Mouse (Mus musculus) C2C12 (cell line): ENCODE data around the gene Tmem246.

Experiments
- CEBPB ChIP-seq: IDR thresholded peaks from one replicate; pipeline ENCODE4 v1.6.1; 2011; ENCODE audit warnings: low read depth, mild to moderate bottlenecking, control low read depth, moderate library complexity
- CTCF ChIP-seq: IDR thresholded peaks from one replicate; pipeline ENCODE4 v1.5.1; 2011; ENCODE audit not compliant: control insufficient read depth, insufficient read depth, insufficient read length
- FOSL1 ChIP-seq: IDR thresholded peaks from one replicate; pipeline ENCODE4 v1.8.0; 2011; ENCODE audit warnings: mild to moderate bottlenecking, low read length; ENCODE audit not compliant: poor library complexity, insufficient read depth, severe bottlenecking
- MAX ChIP-seq: IDR thresholded peaks from one replicate; pipeline ENCODE4 v1.6.1; 2011; ENCODE audit warnings: mild to moderate bottlenecking, control low read depth
- MYOD1 ChIP-seq: IDR thresholded peaks from one replicate; pipeline ENCODE4 v1.6.1; 2011; ENCODE audit warnings: low read depth; ENCODE audit not compliant: control insufficient read depth, insufficient read length
- MYOG ChIP-seq: IDR thresholded peaks from one replicate; pipeline ENCODE4 v1.6.1; 2011; ENCODE audit not compliant: control insufficient read depth, insufficient read length; ENCODE audit errors: extremely low read depth
- USF1 ChIP-seq: IDR thresholded peaks from one replicate; pipeline ENCODE4 v1.6.1; 2011; ENCODE audit warnings: low read depth, mild to moderate bottlenecking, control low read depth, moderate library complexity

- TF ChIP-seq CTCF, result no peak
- no peak for TF ChIP-seq MAX
- TF ChIP-seq USF1, result no peak
- no peak for TF ChIP-seq MYOG
- no peak for TF ChIP-seq CEBPB
- no peak for TF ChIP-seq MYOD1
- no peak for TF ChIP-seq FOSL1
Observed at GRCm38 (mm10) chr4:49616924-49617323, 19.2 kb upstream of the Tmem246 start.
